Mouse (Mus musculus) megakaryocyte, embryonic 14.5 days (primary cell): ENCODE measurements at regions not wholly inside any gene's neighbourhood (a gene's known extent, or its start where the extent isn't known, plus 50 kb on each side); places are given as distances from the start of the nearest gene placed in this dataset.

Experiments used
- FLI1 ChIP-seq: IDR thresholded peaks from 2 replicates; pipeline ENCODE4 v1.6.1; 2012; ENCODE audit warnings: low read length, inconsistent platforms, mixed read lengths
- GATA1 ChIP-seq: IDR thresholded peaks from 3 replicates; pipeline ENCODE4 v1.6.1; 2012; ENCODE audit warnings: mixed read lengths, low read length, inconsistent platforms, borderline replicate concordance

GRCm38 (mm10) chr15:52565449-52565851, 1319.3 kb upstream of the Gm7489 start:
- TF ChIP-seq GATA1 (no peak), FLI1 (no peak)
